Mouse (Mus musculus): ENCODE measurements around the gene Dyx1c1. TPM values are rescaled to one million over a fixed set of nuclear protein-coding genes. Genes with fewer than 3 reads are reported as not detected.

The Dyx1c1 gene
- polyA plus RNA-seq, 1 experiment from 2014 or later = 0.50 TPM

- H3K27ac ChIP-seq (ENCODE audit: low read depth, low read length) = no peak overlapping the region
- no peak for ATAC-seq (replicated peaks; ENCODE audit: insufficient number of reproducible peaks, low FRiP score, low TSS enrichment)
- no peaks in the 10 kb centered on the region for H3K36me3 ChIP-seq (ENCODE audit: control insufficient read depth, insufficient read depth, low read length)
- H3K4me1 ChIP-seq (ENCODE audit: control insufficient read depth, insufficient read depth, low read length) = no peaks in the 10 kb centered on the region
- no peaks in the 10 kb centered on the region for H3K9me3 ChIP-seq (replicated peaks; ENCODE audit: control insufficient read depth, low read length)
- no peak overlapping the region for H3K4me2 ChIP-seq
- WGBS (ENCODE audit: insufficient replicate concordance) = 76% methylated on average over 4 of the region's 4 CpGs
- no peak overlapping the region for H3K4me3 ChIP-seq (ENCODE audit: low read depth, low read length)
- H3K27me3 ChIP-seq (ENCODE audit: control insufficient read depth, insufficient read depth, low read length) = no peaks in the 10 kb centered on the region
- no peak overlapping the region for H3K9ac ChIP-seq (ENCODE audit: low read depth, low read length)
Observed at GRCm38 (mm10) chr9:72935309-72935708, 23.3 kb upstream of the Dyx1c1 start.

DNA sequence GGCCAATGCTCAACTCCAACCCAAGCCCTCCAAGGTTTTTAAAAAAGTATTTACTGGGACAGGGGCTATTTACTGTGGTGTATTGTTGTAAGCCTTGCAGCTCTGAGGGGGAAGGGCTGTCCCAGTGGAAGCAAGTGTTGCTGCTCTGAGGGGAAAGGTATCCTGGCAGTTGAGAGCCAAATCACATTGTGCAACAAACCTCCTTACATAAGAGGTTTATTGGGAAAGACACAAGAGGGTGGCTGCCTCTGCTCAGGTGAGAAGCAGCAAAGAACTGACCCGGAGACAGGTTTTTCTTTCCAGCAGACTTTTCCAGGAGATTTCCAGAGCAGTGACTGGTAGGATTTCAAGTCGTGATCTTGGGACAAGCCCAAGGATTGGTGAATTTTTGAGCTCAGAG is 22.3 kb upstream of the Dyx1c1 start:
- Histone ChIP-seq H3K4me3 (ENCODE audit: low read depth, low read length) (no peak overlapping the region), H3K27me3 (ENCODE audit: control insufficient read depth, insufficient read depth, low read length) (no peaks in the 10 kb centered on the region), H3K4me1 (ENCODE audit: control insufficient read depth, insufficient read depth, low read length) (no peaks in the 10 kb centered on the region), H3K4me2 (no peak overlapping the region), H3K36me3 (ENCODE audit: control insufficient read depth, insufficient read depth, low read length) (no peaks in the 10 kb centered on the region), H3K9me3 (replicated peaks; ENCODE audit: control insufficient read depth, low read length) (no peaks in the 10 kb centered on the region), H3K9ac (ENCODE audit: low read depth, low read length) (no peak overlapping the region), H3K27ac (ENCODE audit: low read depth, low read length) (no peak overlapping the region)
- ATAC-seq (replicated peaks; ENCODE audit: insufficient number of reproducible peaks, low FRiP score, low TSS enrichment) = no peak
- WGBS (ENCODE audit: insufficient replicate concordance) = 54% methylated on average over 2 of the region's 2 CpGs

- Histone ChIP-seq H3K9ac (ENCODE audit: low read depth, low read length) (no peak overlapping the region), H3K36me3 (ENCODE audit: control insufficient read depth, insufficient read depth, low read length) (peaks cover 3% of the 10 kb centered on the region; the same call in 1 of the 2 replicates), H3K27ac (ENCODE audit: low read depth, low read length) (no peak overlapping the region), H3K4me1 (ENCODE audit: control insufficient read depth, insufficient read depth, low read length) (no peaks in the 10 kb centered on the region), H3K4me3 (ENCODE audit: low read depth, low read length) (no peak overlapping the region), H3K9me3 (replicated peaks; ENCODE audit: control insufficient read depth, low read length) (no peaks in the 10 kb centered on the region), H3K4me2 (no peak overlapping the region), H3K27me3 (ENCODE audit: control insufficient read depth, insufficient read depth, low read length) (no peaks in the 10 kb centered on the region)
- no peak for ATAC-seq (replicated peaks; ENCODE audit: insufficient number of reproducible peaks, low FRiP score, low TSS enrichment)
- WGBS (ENCODE audit: insufficient replicate concordance) = 53% methylated on average over 3 of the region's 3 CpGs
Observed at GRCm38 (mm10) chr9:72943424-72943823, 15.2 kb upstream of the Dyx1c1 start.

GRCm38 (mm10) chr9:72944286-72944685 is 14.3 kb upstream of the Dyx1c1 start:
- ATAC-seq (replicated peaks; ENCODE audit: insufficient number of reproducible peaks, low FRiP score, low TSS enrichment) = no peak
- peaks cover 3% of the 10 kb centered on the region; the same call in 1 of the 2 replicates for H3K36me3 ChIP-seq (ENCODE audit: control insufficient read depth, insufficient read depth, low read length)
- no peaks in the 10 kb centered on the region for H3K4me1 ChIP-seq (ENCODE audit: control insufficient read depth, insufficient read depth, low read length)
- 80% methylated on average over 13 of the region's 13 CpGs for WGBS (ENCODE audit: insufficient replicate concordance)
- no peaks in the 10 kb centered on the region for H3K27me3 ChIP-seq (ENCODE audit: control insufficient read depth, insufficient read depth, low read length)
- H3K27ac ChIP-seq (ENCODE audit: low read depth, low read length) = no peak overlapping the region
- H3K9ac ChIP-seq (ENCODE audit: low read depth, low read length) = no peak overlapping the region
- H3K9me3 ChIP-seq (replicated peaks; ENCODE audit: control insufficient read depth, low read length) = no peaks in the 10 kb centered on the region
- H3K4me2 ChIP-seq = no peak overlapping the region
- H3K4me3 ChIP-seq (ENCODE audit: low read depth, low read length) = no peak overlapping the region

DNA sequence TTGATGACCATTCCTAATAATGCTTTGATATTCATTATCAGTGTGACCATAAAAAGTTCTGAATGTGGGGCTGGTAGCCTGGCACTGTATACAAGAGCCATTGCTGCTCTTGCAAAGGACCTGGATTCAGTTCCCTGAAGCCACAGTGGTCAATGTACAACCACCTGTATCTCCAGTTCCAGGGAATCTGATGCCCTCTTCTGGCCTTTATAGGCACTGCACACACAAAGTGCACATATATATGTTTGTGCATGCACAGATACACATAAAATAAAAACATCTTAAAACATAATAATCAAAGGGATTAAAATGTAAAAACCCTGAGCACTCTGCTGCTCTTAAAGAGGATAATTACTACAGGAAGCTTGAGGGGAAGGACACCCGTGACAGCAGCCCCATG is 11.6 kb upstream of the Dyx1c1 start:
- Histone ChIP-seq H3K9me3 (replicated peaks; ENCODE audit: control insufficient read depth, low read length) (no peaks in the 10 kb centered on the region), H3K4me3 (ENCODE audit: low read depth, low read length) (no peak overlapping the region), H3K9ac (ENCODE audit: low read depth, low read length) (no peak overlapping the region), H3K4me1 (ENCODE audit: control insufficient read depth, insufficient read depth, low read length) (no peaks in the 10 kb centered on the region), H3K27me3 (ENCODE audit: control insufficient read depth, insufficient read depth, low read length) (no peaks in the 10 kb centered on the region), H3K36me3 (ENCODE audit: control insufficient read depth, insufficient read depth, low read length) (peaks cover 3% of the 10 kb centered on the region; the same call in 1 of the 2 replicates), H3K4me2 (no peak overlapping the region), H3K27ac (ENCODE audit: low read depth, low read length) (no peak overlapping the region)
- 84% methylated on average over 1 of the region's 1 CpGs for WGBS (ENCODE audit: insufficient replicate concordance)
- ATAC-seq (replicated peaks; ENCODE audit: insufficient number of reproducible peaks, low FRiP score, low TSS enrichment) = no peak

DNA sequence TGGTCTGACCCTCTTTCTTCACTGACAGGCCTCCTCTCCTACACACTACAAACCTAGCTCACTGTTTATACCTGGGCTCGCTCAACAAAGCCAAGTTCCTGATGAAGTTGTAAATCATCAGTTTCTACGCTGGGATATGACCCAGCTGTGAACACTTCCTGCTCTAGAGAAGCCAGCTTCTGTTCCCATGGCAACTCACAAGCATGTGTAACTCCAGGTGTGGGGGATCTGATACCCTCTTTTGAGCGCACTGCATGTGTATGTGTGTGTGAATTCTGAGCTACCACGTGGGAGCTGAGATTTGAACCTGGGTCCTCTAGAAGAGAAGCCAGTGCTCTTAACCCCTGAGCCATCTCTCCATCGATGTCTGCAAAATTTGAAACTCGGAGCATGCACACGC is 9.0 kb upstream of the Dyx1c1 start:
- Histone ChIP-seq H3K27me3 (ENCODE audit: control insufficient read depth, insufficient read depth, low read length) (no peaks in the 10 kb centered on the region), H3K4me3 (ENCODE audit: low read depth, low read length) (no peak overlapping the region), H3K4me1 (ENCODE audit: control insufficient read depth, insufficient read depth, low read length) (no peaks in the 10 kb centered on the region), H3K27ac (ENCODE audit: low read depth, low read length) (no peak overlapping the region), H3K36me3 (ENCODE audit: control insufficient read depth, insufficient read depth, low read length) (peaks cover 3% of the 10 kb centered on the region; the same call in 1 of the 2 replicates), H3K9ac (ENCODE audit: low read depth, low read length) (no peak overlapping the region), H3K9me3 (replicated peaks; ENCODE audit: control insufficient read depth, low read length) (no peaks in the 10 kb centered on the region), H3K4me2 (no peak overlapping the region)
- ATAC-seq (replicated peaks; ENCODE audit: insufficient number of reproducible peaks, low FRiP score, low TSS enrichment) = no peak
- 71% methylated on average over 7 of the region's 7 CpGs for WGBS (ENCODE audit: insufficient replicate concordance)

- Histone ChIP-seq H3K9ac (ENCODE audit: low read depth, low read length) (no peak overlapping the region), H3K27me3 (ENCODE audit: control insufficient read depth, insufficient read depth, low read length) (no peaks in the 10 kb centered on the region), H3K36me3 (ENCODE audit: control insufficient read depth, insufficient read depth, low read length) (no peaks in the 10 kb centered on the region), H3K27ac (ENCODE audit: low read depth, low read length) (no peak overlapping the region), H3K4me1 (ENCODE audit: control insufficient read depth, insufficient read depth, low read length) (no peaks in the 10 kb centered on the region), H3K9me3 (replicated peaks; ENCODE audit: control insufficient read depth, low read length) (no peaks in the 10 kb centered on the region), H3K4me2 (no peak overlapping the region), H3K4me3 (ENCODE audit: low read depth, low read length) (no peak overlapping the region)
- ATAC-seq (replicated peaks; ENCODE audit: insufficient number of reproducible peaks, low FRiP score, low TSS enrichment) = no peak
- 41% methylated on average over 2 of the region's 2 CpGs for WGBS (ENCODE audit: insufficient replicate concordance)
Observed at GRCm38 (mm10) chr9:72954746-72955145, 3.8 kb upstream of the Dyx1c1 start.

DNA sequence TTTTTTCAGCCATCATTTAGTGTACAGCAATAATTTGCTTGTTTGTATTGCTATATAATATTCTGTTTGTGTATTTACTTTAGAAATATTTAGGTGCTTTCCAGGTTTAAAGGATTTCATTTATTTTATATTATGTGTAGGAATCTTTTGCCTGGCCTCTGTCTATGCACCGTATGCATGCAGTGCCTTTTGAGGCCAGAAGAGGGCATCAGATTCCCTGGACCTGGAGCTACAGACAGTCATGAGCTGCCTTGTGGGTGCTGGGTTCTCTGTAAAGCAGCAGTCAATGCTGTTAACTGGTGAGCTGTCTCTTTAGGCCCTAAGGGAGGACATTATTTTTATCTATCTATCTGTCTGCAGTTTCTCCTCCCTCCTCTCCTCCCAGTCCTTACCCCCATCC is 3.0 kb upstream of the Dyx1c1 start:
- no peak overlapping the region for H3K27ac ChIP-seq (ENCODE audit: low read depth, low read length)
- ATAC-seq (replicated peaks; ENCODE audit: insufficient number of reproducible peaks, low FRiP score, low TSS enrichment) = no peak
- H3K4me3 ChIP-seq (ENCODE audit: low read depth, low read length) = no peak overlapping the region
- no peak overlapping the region for H3K9ac ChIP-seq (ENCODE audit: low read depth, low read length)
- no peaks in the 10 kb centered on the region for H3K27me3 ChIP-seq (ENCODE audit: control insufficient read depth, insufficient read depth, low read length)
- H3K36me3 ChIP-seq (ENCODE audit: control insufficient read depth, insufficient read depth, low read length) = no peaks in the 10 kb centered on the region
- WGBS (ENCODE audit: insufficient replicate concordance) = 23% methylated on average over 1 of the region's 1 CpGs
- H3K4me1 ChIP-seq (ENCODE audit: control insufficient read depth, insufficient read depth, low read length) = no peaks in the 10 kb centered on the region
- no peaks in the 10 kb centered on the region for H3K9me3 ChIP-seq (replicated peaks; ENCODE audit: control insufficient read depth, low read length)
- no peak overlapping the region for H3K4me2 ChIP-seq

DNA sequence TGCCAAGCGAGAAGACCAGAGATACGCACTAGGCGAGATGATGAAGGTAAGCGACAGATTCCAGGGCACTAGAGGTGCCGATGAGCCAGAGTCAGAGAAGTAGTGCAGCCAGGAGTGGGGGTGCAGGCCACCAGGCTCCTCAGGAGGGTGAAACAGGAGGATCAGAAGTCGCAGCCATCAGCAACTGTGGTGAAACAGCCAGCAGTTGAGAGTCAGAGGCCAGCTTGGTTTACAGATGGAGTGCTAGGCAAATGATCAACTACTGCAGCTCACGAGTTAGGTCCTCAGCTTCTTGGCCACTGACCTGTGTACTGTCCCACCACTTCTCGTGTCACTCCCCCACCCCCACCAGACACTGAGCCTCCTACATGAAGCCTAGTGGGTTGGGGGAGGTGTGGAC is 2.8 kb downstream of the Dyx1c1 start:
- Histone ChIP-seq H3K4me3 (ENCODE audit: low read depth, low read length) (no peak overlapping the region), H3K27me3 (ENCODE audit: control insufficient read depth, insufficient read depth, low read length) (no peaks in the 10 kb centered on the region), H3K4me2 (no peak overlapping the region), H3K36me3 (ENCODE audit: control insufficient read depth, insufficient read depth, low read length) (no peaks in the 10 kb centered on the region), H3K9me3 (replicated peaks; ENCODE audit: control insufficient read depth, low read length) (no peaks in the 10 kb centered on the region), H3K4me1 (ENCODE audit: control insufficient read depth, insufficient read depth, low read length) (no peaks in the 10 kb centered on the region), H3K27ac (ENCODE audit: low read depth, low read length) (no peak overlapping the region), H3K9ac (ENCODE audit: low read depth, low read length) (no peak overlapping the region)
- whole genome bisulfite sequencing (ENCODE audit: insufficient replicate concordance) = 60% methylated on average over 8 of the region's 8 CpGs
- ATAC-seq (replicated peaks; ENCODE audit: insufficient number of reproducible peaks, low FRiP score, low TSS enrichment) = no peak

Data from heart, embryonic 11.5 days (tissue).